Mouse (Mus musculus) heart, embryonic 12.5 days (tissue): Measurements from ENCODE around the gene Lrrc72. TPM values are rescaled to one million over a fixed set of nuclear protein-coding genes. Genes with fewer than 3 reads are reported as not detected.

ENCODE experiments used
- ATAC-seq: fragments of 200-750 bp; cut with Nextera tagmentation; 2 replicates; pipeline ENCODE4 v1.8.0; 2017; ENCODE audit warnings: moderate TSS enrichment, moderate library complexity; ENCODE audit not compliant: insufficient number of reproducible peaks, low FRiP score
- H3K27ac ChIP-seq: fragments of 300-500 bp; sonication (generic); 2 replicates; pipeline ENCODE4 v1.5.1; 2016; ENCODE audit warnings: mild to moderate bottlenecking, moderate library complexity; ENCODE audit not compliant: poor library complexity, severe bottlenecking
- H3K27me3 ChIP-seq: fragments of 300-500 bp; sonication (generic); replicated peaks from 2 replicates; pipeline ENCODE4 v1.6.1; 2016; ENCODE audit warnings: mild to moderate bottlenecking, moderate library complexity
- H3K36me3 ChIP-seq: fragments of 300-500 bp; sonication (generic); 2 replicates; pipeline ENCODE4 v1.6.1; 2016; ENCODE audit warnings: mild to moderate bottlenecking, moderate library complexity
- H3K4me1 ChIP-seq: fragments of 300-500 bp; sonication (generic); replicated peaks from 2 replicates; pipeline ENCODE4 v1.6.1; 2016; ENCODE audit warnings: mild to moderate bottlenecking
- H3K4me2 ChIP-seq: fragments of 300-500 bp; sonication (generic); 2 replicates; pipeline ENCODE4 v1.6.1; 2016; ENCODE audit warnings: mild to moderate bottlenecking, moderate library complexity
- H3K4me3 ChIP-seq: fragments of 300-500 bp; sonication (generic); 2 replicates; pipeline ENCODE4 v1.5.1; 2016; ENCODE audit warnings: mild to moderate bottlenecking
- H3K9ac ChIP-seq: fragments of 300-500 bp; sonication (generic); 2 replicates; pipeline ENCODE4 v1.6.1; 2016; ENCODE audit warnings: mild to moderate bottlenecking, moderate library complexity
- H3K9me3 ChIP-seq: fragments of 300-500 bp; sonication (generic); replicated peaks from 2 replicates; pipeline ENCODE4 v1.6.1; 2016; ENCODE audit warnings: mild to moderate bottlenecking, moderate library complexity
- WGBS: fragments of 180-500 bp; shearing (Covaris S2); methylation state at CpG from one replicate; pipeline ENCODE4 v1.1.7; 2016; 5-methylcytosine and 5-hydroxymethylcytosine counted together
- polyA plus RNA-seq: library from polyadenylated mRNA; unstranded; fragments of >200 nt; fragmentation: Nextera tagmentation; extraction: Ambion mirVana; gene quantifications from 2 replicates; pipeline ENCODE4 v1.2.1, GENCODE M21; 2016

Lrrc72 gene
- polyA plus RNA-seq, 1 experiment from 2014 or later: not detected

- WGBS: 93% methylated on average over 3 of the region's 3 CpGs
Measured at GRCm38 (mm10) chr12:36189610-36190009, 63.6 kb downstream of the Lrrc72 start.

DNA sequence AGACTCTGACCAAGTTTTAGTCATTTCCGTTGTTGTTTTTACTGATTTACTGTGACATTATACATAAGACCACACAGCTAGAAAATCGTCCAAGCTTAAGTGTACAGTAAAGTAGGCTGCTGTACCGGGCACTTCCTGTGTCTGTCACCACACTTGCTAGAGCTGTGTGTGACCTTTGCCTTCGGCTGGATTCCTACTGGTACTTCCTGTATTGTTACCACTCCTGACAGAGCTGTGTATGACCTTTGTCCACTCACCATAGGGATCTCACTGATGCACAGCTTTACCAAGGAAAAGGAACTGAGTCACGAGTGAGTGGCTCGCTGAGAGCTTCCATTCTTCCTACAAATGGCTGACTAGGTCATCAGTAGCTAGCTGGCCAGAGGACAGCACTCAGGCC, 66.1 kb downstream of the Lrrc72 start:
- ATAC-seq: no peak
- no peaks in the 10 kb centered on the region for H3K27me3 ChIP-seq
- no peaks in the 10 kb centered on the region for H3K4me1 ChIP-seq
- H3K9me3 ChIP-seq: no peaks in the 10 kb centered on the region
- H3K4me3 ChIP-seq: no peak overlapping the region
- 67% methylated on average over 6 of the region's 6 CpGs for WGBS
- H3K9ac ChIP-seq: no peak overlapping the region
- no peak overlapping the region for H3K27ac ChIP-seq
- peaks cover 76% of the 10 kb centered on the region for H3K36me3 ChIP-seq
- no peak overlapping the region for H3K4me2 ChIP-seq

More at GRCm38 (mm10) chr12:36189610-36190009, 63.6 kb downstream of the Lrrc72 start:
- H3K4me3 ChIP-seq: no peak overlapping the region
- H3K27me3 ChIP-seq: no peaks in the 10 kb centered on the region
- no peaks in the 10 kb centered on the region for H3K4me1 ChIP-seq
- H3K4me2 ChIP-seq: no peak overlapping the region
- no peaks in the 10 kb centered on the region for H3K9me3 ChIP-seq
- H3K36me3 ChIP-seq: peaks cover 69% of the 10 kb centered on the region
- H3K9ac ChIP-seq: no peak overlapping the region
- no peak for ATAC-seq
- H3K27ac ChIP-seq: no peak overlapping the region

DNA sequence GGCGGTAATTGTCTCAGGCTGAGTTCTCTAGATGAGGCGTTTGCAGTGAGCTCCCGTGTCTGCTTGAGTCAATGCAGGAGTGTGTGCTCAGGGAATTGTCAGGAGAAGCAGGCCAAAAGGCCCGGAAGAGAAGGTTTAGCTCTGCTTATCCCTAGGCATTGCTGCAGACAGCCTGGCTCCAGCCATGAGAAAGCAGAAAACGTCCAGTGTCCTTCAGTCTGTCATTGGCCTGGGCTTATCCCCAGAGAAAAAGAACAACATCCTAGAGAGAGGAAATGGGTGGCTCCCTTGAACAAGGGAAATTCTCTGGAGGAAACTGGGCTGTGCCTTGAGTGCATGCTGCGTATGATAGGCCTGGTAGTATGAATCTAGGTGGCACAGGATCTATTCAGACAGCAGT, 70.6 kb downstream of the Lrrc72 start:
- Histone ChIP-seq H3K9ac (no peak overlapping the region), H3K4me2 (no peak overlapping the region), H3K9me3 (no peaks in the 10 kb centered on the region), H3K4me3 (no peak overlapping the region), H3K27me3 (no peaks in the 10 kb centered on the region), H3K36me3 (peaks cover 54% of the 10 kb centered on the region), H3K4me1 (no peaks in the 10 kb centered on the region), H3K27ac (peak overlapping the region; percentile 51; the same call in 1 of the 2 replicates)
- peak; percentile 83 for ATAC-seq
- 51% methylated on average over 6 of the region's 6 CpGs for WGBS

GRCm38 (mm10) chr12:36177227-36177626, 76.0 kb downstream of the Lrrc72 start:
- H3K4me1 ChIP-seq: no peaks in the 10 kb centered on the region
- peaks cover 62% of the 10 kb centered on the region for H3K36me3 ChIP-seq
- ATAC-seq: no peak
- WGBS: 89% methylated on average over 5 of the region's 5 CpGs
- no peaks in the 10 kb centered on the region for H3K9me3 ChIP-seq
- no peak overlapping the region for H3K4me3 ChIP-seq
- H3K9ac ChIP-seq: no peak overlapping the region
- no peaks in the 10 kb centered on the region for H3K27me3 ChIP-seq
- no peak overlapping the region for H3K4me2 ChIP-seq
- H3K27ac ChIP-seq: no peak overlapping the region

- H3K27ac ChIP-seq: no peak overlapping the region
- peaks cover 15% of the 10 kb centered on the region for H3K36me3 ChIP-seq
- H3K9me3 ChIP-seq: no peaks in the 10 kb centered on the region
- peaks cover 24% of the 10 kb centered on the region for H3K4me1 ChIP-seq
- WGBS: 28% methylated on average over 1 of the region's 1 CpGs
- H3K4me3 ChIP-seq: no peak overlapping the region
- no peak overlapping the region for H3K4me2 ChIP-seq
- no peak for ATAC-seq
- H3K9ac ChIP-seq: no peak overlapping the region
- no peaks in the 10 kb centered on the region for H3K27me3 ChIP-seq
Measured at GRCm38 (mm10) chr12:36165299-36165698, 87.9 kb downstream of the Lrrc72 start.

GRCm38 (mm10) chr12:36164126-36164791, 88.9 kb downstream of the Lrrc72 start:
- Histone ChIP-seq H3K4me3 (no peak overlapping the region), H3K27me3 (no peaks in the 10 kb centered on the region), H3K4me1 (peaks cover 24% of the 10 kb centered on the region), H3K27ac (no peak overlapping the region), H3K4me2 (no peak overlapping the region), H3K9ac (no peak overlapping the region), H3K36me3 (0 out of 2 replicates have a peak, but pooled peaks cover 9% of the 10 kb centered on the region), H3K9me3 (no peaks in the 10 kb centered on the region)
- 35% methylated on average over 7 of the region's 7 CpGs for WGBS
- ATAC-seq: 0 out of 2 replicates have a peak, but pooled peaks have one; percentile 33

Other genes starting within 250 kb of the Lrrc72 start
- gene Tspan13, start 210.9 kb downstream of the Lrrc72 start, polyA plus RNA-seq: 72.7 and 77.4 TPM in 2 replicates
- gene Ankmy2, start 96.3 kb downstream of the Lrrc72 start, polyA plus RNA-seq: 26.7 and 27.6 TPM in 2 replicates
- gene Bzw2, start 95.3 kb downstream of the Lrrc72 start, polyA plus RNA-seq: 213 and 218 TPM in 2 replicates
- 0.31 and 0.59 TPM in 2 replicates for gene Sostdc1, start 60.7 kb upstream of the Lrrc72 start, polyA plus RNA-seq
- gene Ispd, start 128.1 kb upstream of the Lrrc72 start, polyA plus RNA-seq: 12.5 TPM in 2 replicates
- gene D630036H23Rik, start 128.8 kb upstream of the Lrrc72 start, polyA plus RNA-seq: 1.1 and 1.4 TPM in 2 replicates